In genomic region chr4:135273307-135273682, GRCm38 (mm10) we compare ENCODE assay signal across 8 mouse cellular contexts. TPM values are rescaled to one million over a fixed set of nuclear protein-coding genes. Genes with fewer than 3 reads are reported as not detected.
DNase-seq lines count a peak whose midpoint lies in the region; ATAC-seq lines count a peak whose summit lies in the region.

No protein-coding gene starts in this region.

- WGBS in hindbrain, embryonic 11.5 days = 2% methylated on average over 17 of the region's 17 CpGs
- under 1% methylated on average over 17 of the region's 17 CpGs for WGBS in limb, embryonic 13.5 days
- 3% methylated on average over 17 of the region's 17 CpGs for WGBS in midbrain, embryonic 16.5 days

- H3K4me3 ChIP-seq in hindbrain, embryonic 11.5 days (ENCODE audit: low read depth, low read length) = peak overlapping the region; percentile 91
- H3K4me3 ChIP-seq in limb, embryonic 13.5 days = peak overlapping the region; percentile 92
- H3K4me3 ChIP-seq in midbrain, embryonic 16.5 days (ENCODE audit: low read depth, low read length) = peak overlapping the region; percentile 91

- H3K4me1 ChIP-seq in hindbrain, embryonic 11.5 days (replicated peaks; ENCODE audit: control insufficient read depth, insufficient read depth, low read length) = peaks cover 12% of the 10 kb centered on the region; the same call in 1 of the 2 replicates
- peaks cover 34% of the 10 kb centered on the region for H3K4me1 ChIP-seq in limb, embryonic 13.5 days
- H3K4me1 ChIP-seq in midbrain, embryonic 16.5 days (ENCODE audit: control insufficient read depth, insufficient read depth, low read length) = peaks cover 21% of the 10 kb centered on the region

- no peaks in the 10 kb centered on the region for H3K9me3 ChIP-seq in hindbrain, embryonic 11.5 days (ENCODE audit: control insufficient read depth, low read length)
- no peaks in the 10 kb centered on the region for H3K9me3 ChIP-seq in limb, embryonic 13.5 days
- no peaks in the 10 kb centered on the region for H3K9me3 ChIP-seq in midbrain, embryonic 16.5 days (replicated peaks; ENCODE audit: control insufficient read depth, low read length, poor library complexity, severe bottlenecking)

- no peaks in the 10 kb centered on the region for H3K36me3 ChIP-seq in hindbrain, embryonic 11.5 days (ENCODE audit: control insufficient read depth, insufficient read depth, low read length)
- no peaks in the 10 kb centered on the region for H3K36me3 ChIP-seq in limb, embryonic 13.5 days
- no peaks in the 10 kb centered on the region for H3K36me3 ChIP-seq in midbrain, embryonic 16.5 days (ENCODE audit: control insufficient read depth, insufficient read depth, low read length)

- H3K27me3 ChIP-seq in hindbrain, embryonic 11.5 days (ENCODE audit: control insufficient read depth, insufficient read depth, low read length) = peaks cover 3% of the 10 kb centered on the region; the same call in 1 of the 2 replicates
- peaks cover 18% of the 10 kb centered on the region for H3K27me3 ChIP-seq in limb, embryonic 13.5 days
- H3K27me3 ChIP-seq in midbrain, embryonic 16.5 days (ENCODE audit: control insufficient read depth, insufficient read depth, low read depth, low read length) = peaks cover 3% of the 10 kb centered on the region; the same call in 1 of the 2 replicates

- peak overlapping the region; percentile 51 for H3K4me2 ChIP-seq in hindbrain, embryonic 11.5 days (replicated peaks; ENCODE audit: low read depth, low read length)
- H3K4me2 ChIP-seq in limb, embryonic 13.5 days (replicated peaks) = peak overlapping the region; percentile 73
- H3K4me2 ChIP-seq in midbrain, embryonic 16.5 days (ENCODE audit: low read length) = peak overlapping the region; percentile 92

- DNase-seq in urinary bladder, postnatal 25 days (ENCODE audit: low spot score) = peak; percentile 28
- DNase-seq in urinary bladder, adult 2 months (ENCODE audit: low spot score) = no peak
- no peak for DNase-seq in hindbrain, embryonic 11.5 days (ENCODE audit: low spot score)
- no peak for DNase-seq in layer of hippocampus, postnatal 25 days (ENCODE audit: extremely low spot score in 1 of 2, low spot score in 1 of 2)
- DNase-seq in gastrocnemius, adult 8-10 months (ENCODE audit: low spot score in 2 of 2) = no peak

- peak overlapping the region; percentile 3; the same call in 1 of the 2 replicates for H3K9ac ChIP-seq in hindbrain, embryonic 11.5 days (ENCODE audit: low read depth, low read length)
- peak overlapping the region; percentile 53 for H3K9ac ChIP-seq in limb, embryonic 13.5 days
- H3K9ac ChIP-seq in midbrain, embryonic 16.5 days (ENCODE audit: low read depth, low read length) = no peak overlapping the region; the same call in 1 of the 2 replicates

- ATAC-seq in hindbrain, embryonic 11.5 days (ENCODE audit: low FRiP score) = no peak
- ATAC-seq in limb, embryonic 13.5 days (ENCODE audit: low FRiP score, low read depth) = no peak
- ATAC-seq in midbrain, embryonic 16.5 days = no peak
- no peak for ATAC-seq in cerebellum, adult (ENCODE audit: insufficient number of reproducible peaks, low FRiP score, low TSS enrichment)

- H3K27ac ChIP-seq in hindbrain, embryonic 11.5 days (ENCODE audit: low read depth, low read length) = no peak overlapping the region
- H3K27ac ChIP-seq in limb, embryonic 13.5 days = peak overlapping the region; percentile 12; the same call in 1 of the 2 replicates
- no peak overlapping the region for H3K27ac ChIP-seq in midbrain, embryonic 16.5 days (ENCODE audit: low read length)

RNA-seq across cellular contexts. Expression of gene Clic4, which starts 0.7 kb away (rescaled TPM):
- 151 and 185 TPM in 2 replicates for polyA plus RNA-seq in urinary bladder, adult 2 months (2012; rRNA removed)
- polyA plus RNA-seq in hindbrain, embryonic 11.5 days (2014; fragmentation: Nextera tagmentation; extraction: Ambion mirVana) = 109 and 147 TPM in 2 replicates
- 137 and 146 TPM in 2 replicates for polyA plus RNA-seq in limb, embryonic 13.5 days (2015; fragmentation: Nextera tagmentation; extraction: Ambion mirVana)
- polyA plus RNA-seq in midbrain, embryonic 16.5 days (2015; fragmentation: Nextera tagmentation; extraction: Ambion mirVana) = 49.2 and 55.6 TPM in 2 replicates
- 10 to 100 TPM; 36.9 to 38.9 TPM for total RNA-seq in layer of hippocampus, postnatal 25 days (2021)
- total RNA-seq in gastrocnemius, adult 8-10 months (2022) = 10 to 100 TPM; 16.8 to 27.9 (median 18.1) TPM
